Mouse (Mus musculus) adrenal gland, postnatal 10 days (tissue): ENCODE measurements at regions not wholly inside any gene's neighbourhood (a gene's known extent, or its start where the extent isn't known, plus 50 kb on each side); places are given as distances from the start of the nearest gene placed in this dataset.

ENCODE experiments used
- DNase-seq: peaks from one replicate; pipeline ENCODE4 v3.0.0; 2021; ENCODE audit warnings: mixed read lengths

DNA sequence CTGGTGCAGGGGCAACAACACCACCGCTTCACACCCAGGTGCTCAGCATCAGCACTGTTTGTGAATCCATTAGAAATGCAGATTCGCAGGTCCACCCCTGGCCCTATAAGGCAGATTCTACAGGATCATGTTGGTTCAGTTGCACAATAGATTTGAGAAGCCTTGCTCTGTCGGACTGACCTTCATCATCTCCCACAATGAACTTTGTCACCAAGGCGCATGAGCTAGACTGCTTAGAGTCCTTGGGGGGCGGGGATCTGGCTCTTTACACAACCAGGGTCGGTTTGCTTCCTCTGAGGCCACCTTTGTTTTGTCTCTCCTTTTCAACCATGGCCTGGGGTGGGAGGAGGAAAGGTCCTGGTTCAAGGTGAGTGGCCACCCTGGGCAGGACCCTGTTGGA is 209.7 kb downstream of the Igsf11 start:
- peak; percentile 19 for DNase-seq

DNA sequence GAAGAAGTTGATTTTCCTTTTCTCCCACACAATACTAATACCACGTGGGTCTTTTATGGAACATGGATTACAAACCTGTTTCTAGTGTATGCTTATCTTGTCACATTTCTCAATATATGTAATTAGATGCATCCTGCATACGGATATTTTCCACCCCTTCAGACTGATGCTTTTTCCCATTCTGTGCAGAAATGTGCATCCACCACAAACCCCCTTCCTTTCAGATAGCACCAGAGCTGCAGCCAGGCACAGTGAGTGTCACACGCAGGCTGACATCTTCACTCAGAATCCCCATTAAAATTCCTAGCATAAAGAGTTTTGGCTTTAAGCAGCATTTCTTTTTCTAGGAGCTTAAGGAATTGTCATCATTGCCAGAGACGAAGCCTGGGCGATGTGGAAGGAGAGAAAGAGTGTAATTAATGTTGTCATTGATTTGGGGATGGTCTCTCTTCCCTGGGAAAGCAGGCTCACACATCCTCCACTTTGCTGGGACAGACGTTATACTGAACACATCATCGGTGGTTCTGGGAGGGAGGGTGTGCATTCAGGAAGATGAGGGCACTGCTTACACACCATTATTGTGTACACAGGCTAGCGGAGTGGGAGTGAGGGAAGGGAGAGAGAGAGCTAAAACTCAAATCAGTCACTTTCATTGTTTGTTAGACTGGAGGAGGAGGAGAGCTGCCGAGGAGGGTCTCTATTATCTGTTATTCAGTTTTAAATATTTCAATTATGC is 211.1 kb downstream of the Igsf11 start:
- no peak for DNase-seq

DNA sequence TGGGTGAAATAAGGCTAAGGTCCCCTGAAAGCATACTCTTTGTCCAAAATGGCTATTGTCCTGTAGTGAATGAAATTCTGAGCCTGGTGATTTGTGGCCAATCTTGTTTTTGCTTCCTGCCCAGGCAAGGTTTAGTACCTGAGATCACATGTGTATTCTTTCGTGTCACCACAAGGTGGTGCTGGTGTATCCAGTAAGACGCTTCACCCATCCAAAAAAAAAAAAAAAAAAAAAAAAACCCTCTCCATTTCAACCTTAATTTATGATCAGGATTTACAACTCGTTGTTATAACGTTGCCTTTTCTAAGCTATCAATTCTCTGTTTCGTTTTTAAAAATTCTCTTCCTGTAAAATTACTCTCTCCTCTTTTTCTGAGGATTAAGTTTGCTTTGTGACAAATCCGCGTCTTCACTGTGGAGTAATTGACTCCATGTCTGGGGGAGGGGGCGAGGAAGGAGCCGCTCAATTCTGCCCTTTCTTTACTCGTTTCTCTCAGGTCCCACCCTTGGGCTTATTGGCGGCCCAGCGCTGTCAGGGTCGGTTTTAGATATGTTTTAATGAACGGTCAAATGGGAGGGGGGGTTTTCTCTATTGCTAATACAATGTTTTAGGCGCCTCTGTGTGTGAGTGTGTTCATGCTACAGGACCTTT is 217.0 kb downstream of the Igsf11 start:
- peak; percentile 63 for DNase-seq

DNA sequence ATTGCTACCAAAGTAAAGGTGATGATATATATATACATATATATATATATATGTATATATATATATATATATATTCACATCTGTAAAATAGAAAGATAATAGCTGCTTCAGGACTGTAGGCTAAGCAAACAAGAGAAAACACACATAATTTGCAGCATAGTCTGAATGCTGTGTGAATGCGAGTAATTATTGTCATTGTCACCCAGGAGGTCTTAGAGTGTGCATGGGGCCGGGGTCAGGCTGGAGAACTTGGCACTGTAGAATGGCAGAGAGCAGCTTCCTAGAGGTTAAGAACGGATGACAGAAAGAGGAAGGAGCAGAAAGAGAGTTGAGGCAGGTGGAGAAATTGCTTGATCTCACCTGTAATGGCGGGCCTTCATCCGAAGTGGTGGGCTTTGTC is 217.6 kb downstream of the Igsf11 start:
- DNase-seq, result no peak

DNA sequence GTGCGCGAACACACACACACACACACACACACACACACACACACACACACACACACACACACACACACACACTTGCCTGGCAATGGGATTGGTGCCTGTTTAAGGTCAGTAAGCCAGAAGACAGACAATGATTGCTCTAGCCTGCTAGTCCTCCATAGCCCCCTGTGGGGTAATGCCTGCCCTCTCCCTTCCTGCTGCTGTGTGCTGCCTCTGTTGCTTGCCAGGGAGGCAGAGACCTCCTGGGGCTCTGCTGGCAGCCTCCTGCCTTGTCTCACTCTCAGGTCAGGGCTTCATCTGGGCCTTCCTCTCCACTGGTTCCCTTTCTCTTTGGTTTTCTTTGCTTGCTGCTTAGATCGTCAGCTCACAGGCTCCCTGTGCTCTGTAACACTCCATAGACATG is 225.6 kb downstream of the Igsf11 start:
- no peak for DNase-seq

DNA sequence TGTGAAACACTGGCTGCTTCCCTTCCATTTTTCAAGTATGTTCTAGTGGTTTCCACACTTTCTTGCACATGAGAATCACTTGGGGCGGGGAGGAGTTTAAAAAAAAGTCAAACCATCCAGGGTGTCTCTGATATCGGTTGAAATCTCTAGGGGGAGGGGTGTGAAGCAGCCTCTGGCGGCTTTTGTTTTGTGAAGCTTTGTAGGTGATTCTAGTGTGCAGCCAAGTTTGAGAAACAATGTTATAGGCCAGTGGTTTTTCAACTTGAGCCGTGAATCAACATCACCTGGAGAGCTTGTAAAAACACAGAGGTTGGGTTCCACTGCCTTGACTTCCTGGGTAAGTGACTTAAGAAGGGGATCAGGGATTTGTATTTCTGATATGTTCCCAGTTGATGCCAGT is 227.3 kb downstream of the Igsf11 start:
- no peak for DNase-seq

DNA sequence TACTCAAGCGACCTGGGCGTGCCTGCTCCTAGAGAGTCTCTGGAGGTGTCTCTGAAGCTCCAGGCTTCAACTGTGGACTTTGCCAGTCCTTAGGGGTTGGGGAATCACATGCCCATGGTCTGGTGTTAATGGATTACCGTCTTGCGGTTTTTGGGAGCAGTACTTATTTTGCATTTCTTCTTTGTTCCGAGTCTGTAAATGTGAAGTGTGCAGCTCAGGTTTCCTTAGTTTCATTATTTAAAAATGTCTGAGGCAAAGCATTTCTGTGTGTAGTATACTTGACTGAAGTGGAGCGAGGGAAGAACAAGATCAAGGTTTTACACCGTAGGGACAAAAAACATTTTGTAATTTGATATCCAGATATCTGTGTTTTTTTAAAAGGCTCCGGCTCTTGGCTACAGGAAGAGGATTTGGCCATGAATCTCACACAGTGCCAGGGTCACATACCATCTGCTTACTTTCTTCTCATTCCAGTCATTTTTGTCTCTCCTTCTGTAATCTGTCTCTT is 231.0 kb downstream of the Igsf11 start:
- DNase-seq, result peak; percentile 20

DNA sequence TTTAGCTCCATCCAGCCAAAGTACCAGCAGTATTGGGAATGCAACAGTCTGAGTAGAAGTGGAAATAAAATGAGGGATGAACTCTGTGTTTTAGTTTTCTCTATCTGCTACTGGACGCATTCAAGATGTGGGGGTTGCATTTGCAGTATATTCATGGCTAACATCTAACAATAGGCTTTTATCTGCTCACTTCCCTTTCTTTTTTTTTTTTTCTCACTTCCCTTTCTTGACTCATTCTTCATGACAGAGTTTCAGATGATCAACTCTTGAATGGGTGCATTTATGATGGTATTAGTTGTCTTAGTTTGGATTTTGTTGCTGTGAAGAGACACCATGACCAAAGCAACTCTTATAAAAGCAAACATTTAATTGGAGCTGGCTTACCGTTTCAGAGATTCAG is 240.0 kb downstream of the Igsf11 start:
- no peak for DNase-seq

DNA sequence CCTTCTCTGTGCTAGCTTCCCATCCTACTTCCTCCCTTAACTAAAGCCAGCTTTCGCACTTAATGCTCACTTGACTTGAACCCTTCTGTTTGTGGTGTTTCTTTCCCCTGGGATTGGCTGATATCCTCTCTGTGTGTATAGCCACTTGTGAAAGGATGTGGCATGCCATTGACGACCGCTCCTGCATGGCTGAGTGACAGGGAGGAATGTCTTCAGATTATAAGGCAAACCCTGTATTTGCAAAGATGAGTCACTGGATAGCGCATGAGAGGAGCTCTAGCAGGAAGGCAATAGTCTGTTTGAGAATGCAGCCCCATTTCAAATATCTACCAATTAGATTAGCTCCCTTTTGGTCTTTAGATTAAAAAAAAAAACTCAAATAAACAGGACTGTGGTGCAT is 243.3 kb downstream of the Igsf11 start:
- DNase-seq, result no peak

DNA sequence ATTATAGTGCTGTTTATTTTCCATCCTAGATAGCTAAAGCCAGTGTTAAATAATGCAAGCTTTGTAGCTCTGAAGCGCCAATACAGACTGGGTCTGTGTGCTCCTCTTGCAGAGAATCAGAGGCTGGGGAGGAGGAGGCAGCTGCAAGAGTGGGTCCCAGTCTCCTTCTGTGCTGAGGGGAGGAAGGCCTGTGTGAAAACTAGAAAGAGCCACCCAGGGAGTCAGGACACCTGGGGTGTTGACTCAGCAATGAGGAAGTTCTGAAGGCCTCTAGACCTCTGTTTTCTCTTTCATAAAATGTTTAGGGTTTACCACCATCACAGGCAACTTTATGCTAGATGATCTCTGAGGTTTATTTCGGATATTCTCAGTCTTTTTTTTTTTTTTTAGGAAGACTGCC is 254.7 kb downstream of the Igsf11 start:
- DNase-seq, result no peak

DNA sequence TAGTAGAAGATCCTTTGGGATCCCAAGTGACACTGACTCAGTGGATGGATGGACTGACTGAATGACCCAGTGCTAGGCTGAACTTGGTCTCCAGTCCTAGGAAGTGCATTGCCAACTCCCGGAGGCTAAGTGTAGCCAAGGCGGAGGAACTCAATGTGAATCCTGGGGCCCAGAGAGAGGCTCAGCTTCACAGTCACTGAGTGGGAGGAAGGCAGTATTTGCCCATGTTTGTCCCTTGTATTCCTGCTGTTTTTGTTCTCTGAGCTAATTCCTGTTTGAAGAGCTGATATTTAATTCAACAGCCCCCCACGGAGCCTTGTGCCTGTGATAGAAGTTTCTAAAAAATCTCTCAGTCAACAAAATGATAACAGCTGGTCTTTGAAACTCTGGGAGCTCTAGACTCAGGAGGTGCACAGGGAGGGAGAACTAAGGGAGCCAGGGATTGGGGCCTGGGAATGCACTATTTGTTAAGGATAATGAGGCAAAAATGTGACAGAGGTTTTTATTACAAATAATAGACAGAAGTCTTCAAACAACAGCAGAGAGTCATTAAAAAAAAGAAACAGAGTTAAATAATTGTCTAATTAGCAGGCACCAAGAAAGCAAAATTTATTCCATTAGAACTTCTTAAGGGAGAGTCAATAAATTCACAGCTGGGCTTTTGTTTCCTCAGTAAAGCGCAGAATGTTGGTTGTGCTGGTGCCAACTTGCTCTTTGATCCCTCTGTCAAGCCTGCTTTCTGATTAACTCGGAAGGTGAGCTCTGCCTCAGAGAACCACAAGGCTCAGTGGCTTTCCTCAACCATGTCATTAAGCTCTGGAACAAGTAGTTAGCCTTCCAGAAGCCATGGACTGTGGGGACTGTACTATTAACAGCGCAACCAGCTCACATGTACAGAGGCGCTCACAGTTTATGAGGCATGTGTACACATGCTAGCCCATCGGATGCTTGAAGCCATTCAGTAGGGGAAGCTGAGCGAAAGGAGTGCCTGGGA is 259.2 kb downstream of the Igsf11 start:
- DNase-seq, result no peak

DNA sequence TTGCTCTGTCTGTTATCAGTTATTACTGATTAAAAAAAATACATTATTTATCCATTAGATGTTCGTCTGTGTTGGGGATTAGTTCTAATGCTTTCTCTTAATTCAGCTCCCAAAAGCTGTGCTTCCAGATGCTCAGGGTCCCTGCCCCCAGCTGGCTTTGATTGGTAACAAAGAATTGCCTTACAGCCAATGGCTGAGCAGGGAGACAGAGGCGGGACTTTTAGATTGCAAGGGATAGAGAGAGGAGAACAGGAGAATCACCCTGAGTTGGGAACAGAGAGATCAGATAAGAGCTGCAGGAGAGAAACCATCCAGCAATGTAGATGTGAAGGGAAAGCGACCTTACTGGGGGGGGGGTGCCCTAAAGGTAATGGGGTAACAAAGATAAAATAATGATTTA is 266.4 kb downstream of the Igsf11 start:
- no peak for DNase-seq

DNA sequence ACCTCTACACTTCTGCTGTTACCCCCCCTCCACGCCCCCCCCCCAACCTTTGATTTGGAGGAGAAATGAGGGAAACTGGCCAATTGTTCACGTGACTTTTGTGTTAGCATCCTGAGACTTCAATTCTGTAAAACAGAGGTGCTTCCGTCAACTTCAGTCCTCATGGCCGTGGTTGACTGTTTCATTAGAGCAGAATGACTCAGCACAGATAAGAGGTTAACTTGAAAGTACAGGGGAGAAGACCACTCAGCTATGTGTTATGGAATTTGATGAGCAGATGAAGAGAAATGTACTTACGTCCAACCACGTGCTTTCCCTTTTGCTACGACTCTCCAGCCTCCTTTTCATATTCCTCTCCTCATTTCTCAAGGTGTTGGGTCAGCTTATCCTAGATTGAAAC is 267.3 kb downstream of the Igsf11 start:
- peak; percentile 12 for DNase-seq

DNA sequence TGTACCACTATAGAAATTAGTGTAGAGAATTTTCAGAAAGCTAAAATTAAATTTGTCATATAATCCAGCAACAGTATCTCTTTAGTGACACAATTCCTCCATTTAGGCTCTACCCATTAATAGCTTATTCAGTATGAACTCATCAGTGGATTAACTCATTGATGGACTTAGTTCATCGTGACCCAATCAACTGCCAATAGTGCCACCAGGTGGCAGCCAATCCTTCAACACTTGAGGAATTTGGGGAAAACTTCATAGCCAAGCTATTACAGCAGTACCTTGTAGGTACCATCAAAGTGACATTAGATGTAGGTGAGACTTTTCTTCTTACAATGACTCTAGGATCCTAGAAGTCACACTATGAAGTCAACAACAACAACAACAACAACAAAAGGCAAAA is 270.2 kb downstream of the Igsf11 start:
- DNase-seq, result no peak

DNA sequence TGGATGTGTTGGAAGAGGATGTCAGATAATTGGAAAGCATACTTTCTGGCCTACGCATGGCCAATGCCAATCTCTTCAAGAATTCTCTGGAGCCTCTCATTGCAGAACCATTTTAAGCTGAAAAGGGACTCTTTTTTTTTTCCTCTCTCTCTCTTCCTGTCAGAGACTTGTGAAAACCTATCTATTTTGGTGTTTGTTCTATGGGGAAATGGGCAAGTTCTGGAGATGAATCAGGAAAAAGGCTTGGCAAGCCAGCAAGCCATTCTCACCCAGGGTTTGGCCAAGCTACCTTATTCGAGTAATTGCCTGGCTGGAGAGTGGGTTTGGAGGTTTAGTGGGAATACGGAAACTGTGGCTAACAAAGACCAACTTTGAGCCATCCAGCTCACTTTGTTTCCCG is 299.4 kb downstream of the Igsf11 start:
- DNase-seq, result no peak

DNA sequence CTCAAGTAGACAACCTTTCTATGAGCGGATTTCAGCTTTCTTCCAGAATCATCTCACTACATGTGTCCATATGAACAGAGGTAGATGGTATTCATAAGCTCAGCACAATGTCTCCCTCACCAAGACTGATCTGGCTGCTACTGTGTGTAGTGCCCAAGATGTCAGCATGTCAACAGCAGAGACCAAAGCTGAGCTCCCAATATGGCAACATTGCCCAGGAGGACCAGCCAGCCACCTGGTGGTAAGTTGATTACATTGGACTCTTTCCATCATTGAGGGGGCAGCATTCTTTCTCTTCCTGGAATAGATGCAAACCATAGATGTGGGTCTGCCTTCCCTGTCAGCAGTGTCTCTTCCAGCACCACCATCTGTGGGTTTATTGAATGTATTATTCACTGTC is 303.0 kb downstream of the Igsf11 start:
- no peak for DNase-seq

DNA sequence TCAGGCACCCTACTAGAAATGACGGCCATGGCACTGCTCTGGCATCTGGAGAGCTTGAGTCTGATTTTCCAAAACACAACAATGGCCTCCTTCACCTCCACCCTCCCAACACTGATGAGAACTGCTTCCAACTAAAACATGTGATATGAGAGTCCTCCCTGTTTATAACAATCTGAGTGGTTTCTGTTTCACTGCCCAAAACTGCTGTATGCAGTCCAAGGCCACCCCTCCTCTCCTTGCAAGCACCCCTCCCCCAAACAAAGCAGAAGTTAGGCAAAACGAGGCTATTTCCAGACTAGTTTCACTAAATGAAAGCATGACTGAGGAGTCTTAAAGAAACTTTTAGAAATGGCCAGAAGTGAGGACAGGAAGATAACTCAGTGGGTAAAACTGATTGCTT is 304.4 kb downstream of the Igsf11 start:
- no peak for DNase-seq

DNA sequence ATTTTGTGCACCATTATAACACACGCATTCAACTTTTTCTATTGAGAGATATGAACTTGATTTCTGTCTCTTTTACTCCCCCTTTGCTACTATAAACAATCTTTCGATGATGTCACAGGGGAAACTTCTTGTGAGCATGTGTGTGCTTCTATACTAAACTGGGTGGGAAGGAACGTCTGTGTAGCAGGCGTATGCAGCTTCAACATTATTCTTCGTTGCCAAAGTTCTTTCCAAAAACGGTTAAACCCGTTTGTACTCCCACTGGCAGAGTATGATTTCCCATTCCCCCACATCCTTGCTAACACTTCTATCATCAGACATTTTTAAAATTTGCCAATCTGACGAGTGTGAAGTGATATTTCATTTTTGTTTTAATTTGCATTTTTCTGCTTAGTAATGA is 331.1 kb downstream of the Igsf11 start:
- no peak for DNase-seq

DNA sequence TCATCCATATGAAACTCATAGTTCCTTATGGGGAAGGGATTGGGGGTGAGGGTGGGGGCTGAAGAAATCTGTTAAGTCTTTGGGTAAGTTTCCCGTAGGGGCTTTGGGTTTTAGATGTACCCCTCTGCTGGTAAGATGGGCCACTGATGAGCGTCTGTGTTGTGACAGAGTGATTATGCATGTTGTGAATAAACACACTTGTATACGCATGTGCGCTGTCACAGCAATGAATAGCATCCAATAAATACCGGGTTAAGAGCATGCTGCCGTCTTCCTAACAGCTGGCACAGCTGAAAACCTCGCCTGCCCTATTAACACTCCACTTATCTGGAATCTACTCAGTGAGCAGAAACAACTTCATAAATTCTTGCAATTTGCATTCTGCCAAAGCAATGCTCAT is 337.0 kb downstream of the Igsf11 start:
- DNase-seq, result no peak

DNA sequence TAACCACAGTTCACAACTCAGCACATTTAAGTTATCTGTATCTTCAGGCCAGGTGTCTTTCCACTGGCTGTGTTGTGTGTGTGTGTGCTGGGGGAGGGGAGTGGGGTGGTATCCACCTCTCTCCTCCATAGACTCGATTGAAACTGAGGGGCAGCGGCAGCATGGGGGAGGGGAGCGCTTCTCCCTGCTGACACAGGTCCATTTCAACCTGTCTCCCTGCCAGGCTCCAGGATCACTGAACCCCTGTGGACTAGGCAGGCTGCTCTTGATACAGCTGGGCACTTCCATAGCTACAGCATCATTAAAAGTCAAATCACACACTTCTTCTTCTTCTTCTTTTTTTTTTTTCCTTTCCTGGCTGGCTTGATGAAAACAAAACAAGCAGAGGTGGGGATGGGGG is 338.0 kb downstream of the Igsf11 start:
- no peak for DNase-seq

DNA sequence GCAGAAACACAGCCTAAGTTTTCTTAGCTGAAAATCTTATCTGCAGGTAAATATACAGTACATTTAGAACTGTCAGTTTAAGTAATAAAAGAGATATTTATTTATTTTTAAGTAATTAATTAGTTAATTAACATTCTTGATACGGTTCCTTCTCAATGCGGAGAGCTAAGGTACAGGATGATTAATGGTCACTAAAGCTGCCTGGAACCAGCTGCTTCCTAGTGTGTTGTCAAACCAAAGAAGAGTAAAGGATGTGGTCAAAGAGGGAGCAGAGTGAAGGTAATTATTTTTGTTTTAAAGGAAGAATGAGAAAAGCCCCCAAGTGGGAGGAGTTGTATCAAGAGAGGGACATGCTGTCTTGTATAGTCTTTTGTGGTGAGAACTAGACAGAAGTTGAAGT is 341.8 kb downstream of the Igsf11 start:
- DNase-seq, result no peak

DNA sequence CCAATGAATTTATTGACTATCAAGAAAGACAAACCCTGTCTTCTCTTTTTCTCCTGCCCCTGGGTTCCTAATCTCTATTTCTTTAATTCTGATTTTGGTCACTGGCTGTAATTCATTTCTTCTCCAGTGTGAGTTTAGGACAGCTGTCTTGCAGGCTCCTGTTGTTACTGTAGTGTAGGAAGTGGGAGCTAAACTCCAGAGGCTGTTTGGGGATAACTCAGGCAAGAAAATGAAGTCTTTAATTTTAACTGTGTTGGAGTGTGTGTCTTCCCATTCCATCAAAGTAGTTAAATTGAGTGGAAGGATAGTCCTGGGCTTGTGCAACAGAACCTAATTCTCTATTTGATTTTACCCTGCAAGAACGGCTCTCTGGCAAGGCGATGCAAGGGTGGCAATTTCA is 381.0 kb downstream of the Igsf11 start:
- DNase-seq, result no peak

DNA sequence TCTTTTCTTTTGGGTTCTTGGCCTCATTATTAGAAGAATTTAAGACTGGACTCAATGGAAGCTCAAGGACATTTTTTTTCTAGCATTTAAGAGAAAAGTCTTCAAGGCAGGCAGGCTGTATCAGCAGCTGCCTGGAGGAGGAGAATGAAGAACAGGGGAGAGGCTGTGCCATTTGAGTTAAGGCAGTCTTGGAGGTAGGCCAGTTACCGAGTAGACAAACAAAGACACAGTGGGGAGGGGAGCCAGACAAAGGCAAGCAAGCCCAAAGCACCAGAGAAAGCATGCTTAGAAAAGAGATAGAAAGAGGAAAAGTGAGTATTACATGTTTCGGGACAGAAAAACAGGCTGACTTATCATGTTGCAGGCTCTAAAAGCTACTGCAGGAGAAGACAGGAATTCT is 392.0 kb downstream of the Igsf11 start:
- DNase-seq, result no peak
